Mouse (Mus musculus): ENCODE measurements around the gene Thumpd3. TPM values are rescaled to one million over a fixed set of nuclear protein-coding genes. Genes with fewer than 3 reads are reported as not detected.

Thumpd3 gene
- polyA plus RNA-seq, 1 experiment from 2014 or later: 50.4 TPM

DNA sequence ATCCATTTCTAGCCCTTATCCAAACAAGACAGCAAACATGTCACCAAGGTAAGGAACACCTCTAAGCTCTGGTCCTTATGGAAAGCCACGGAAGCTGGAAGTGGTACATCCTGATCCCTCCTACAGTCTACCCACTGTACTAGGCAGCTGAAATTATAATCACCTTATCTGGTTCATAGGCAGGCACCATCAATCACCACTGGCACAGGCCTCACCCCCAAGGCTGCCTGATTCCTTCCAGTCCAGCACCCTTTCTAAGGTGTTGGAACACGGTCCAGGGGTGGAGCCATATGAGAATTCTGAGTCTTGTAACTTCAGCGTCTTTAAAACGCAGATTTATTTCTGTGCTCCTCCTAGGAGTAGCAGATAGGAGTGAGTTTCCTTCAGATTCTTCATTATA is 32.5 kb upstream of the Thumpd3 start:
- Histone ChIP-seq H3K9ac (ENCODE audit: low read length) (no peak overlapping the region), H3K9me3 (ENCODE audit: control insufficient read depth, low read length) (no peaks in the 10 kb centered on the region), H3K4me1 (ENCODE audit: control insufficient read depth, insufficient read depth, low read length) (peaks cover 13% of the 10 kb centered on the region; the same call in 1 of the 2 replicates), H3K27me3 (ENCODE audit: control insufficient read depth, insufficient read depth, low read length) (no peaks in the 10 kb centered on the region), H3K4me3 (ENCODE audit: low read depth, low read length) (no peak overlapping the region), H3K36me3 (ENCODE audit: control insufficient read depth, insufficient read depth, low read length) (no peaks in the 10 kb centered on the region), H3K4me2 (ENCODE audit: low read depth) (no peak overlapping the region), H3K27ac (ENCODE audit: low read depth, low read length) (peak overlapping the region; percentile 71; the same call in 1 of the 2 replicates)
- 84% methylated on average over 4 of the region's 4 CpGs for WGBS
- no peak for DNase-seq (ENCODE audit: low spot score)
- ATAC-seq (ENCODE audit: insufficient read depth, low FRiP score, low TSS enrichment): no peak

DNA sequence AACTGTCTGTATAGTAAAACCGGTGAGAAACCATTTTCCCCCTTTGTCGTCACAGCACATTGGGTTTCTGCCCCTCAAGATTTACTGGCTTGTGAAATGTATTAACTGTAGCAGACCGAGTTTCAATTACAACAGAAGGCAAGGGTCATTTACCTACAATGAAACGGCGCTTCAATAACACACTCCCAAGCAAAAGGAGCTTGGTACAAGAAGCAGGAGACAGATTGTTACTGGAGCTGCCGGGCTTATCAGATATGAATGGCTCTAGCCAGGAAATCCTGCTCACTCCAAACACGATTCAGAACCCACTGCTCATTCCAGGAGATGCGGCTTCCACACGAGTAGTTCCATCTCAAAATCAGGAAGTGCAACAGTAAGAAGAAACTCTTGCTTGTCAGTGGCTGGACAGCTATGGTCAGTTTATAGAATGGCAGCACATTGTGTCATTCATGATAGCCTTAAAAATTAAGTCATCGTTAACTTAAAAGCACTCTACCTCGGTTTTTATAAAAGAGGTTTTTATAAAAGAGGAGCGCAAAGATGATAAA is 28.5 kb upstream of the Thumpd3 start:
- no peak overlapping the region for H3K9ac ChIP-seq (ENCODE audit: low read length)
- H3K4me2 ChIP-seq (ENCODE audit: low read depth): no peak overlapping the region
- WGBS: 45% methylated on average over 12 of the region's 12 CpGs
- H3K27me3 ChIP-seq (ENCODE audit: control insufficient read depth, insufficient read depth, low read length): no peaks in the 10 kb centered on the region
- peaks cover 9% of the 10 kb centered on the region; the same call in 1 of the 2 replicates for H3K4me1 ChIP-seq (ENCODE audit: control insufficient read depth, insufficient read depth, low read length)
- no peaks in the 10 kb centered on the region for H3K9me3 ChIP-seq (ENCODE audit: control insufficient read depth, low read length)
- no peak overlapping the region for H3K4me3 ChIP-seq (ENCODE audit: low read depth, low read length)
- no peaks in the 10 kb centered on the region for H3K36me3 ChIP-seq (ENCODE audit: control insufficient read depth, insufficient read depth, low read length)
- ATAC-seq (ENCODE audit: insufficient read depth, low FRiP score, low TSS enrichment): no peak
- no peak overlapping the region for H3K27ac ChIP-seq (ENCODE audit: low read depth, low read length)
- no peak for DNase-seq (ENCODE audit: low spot score)

DNA sequence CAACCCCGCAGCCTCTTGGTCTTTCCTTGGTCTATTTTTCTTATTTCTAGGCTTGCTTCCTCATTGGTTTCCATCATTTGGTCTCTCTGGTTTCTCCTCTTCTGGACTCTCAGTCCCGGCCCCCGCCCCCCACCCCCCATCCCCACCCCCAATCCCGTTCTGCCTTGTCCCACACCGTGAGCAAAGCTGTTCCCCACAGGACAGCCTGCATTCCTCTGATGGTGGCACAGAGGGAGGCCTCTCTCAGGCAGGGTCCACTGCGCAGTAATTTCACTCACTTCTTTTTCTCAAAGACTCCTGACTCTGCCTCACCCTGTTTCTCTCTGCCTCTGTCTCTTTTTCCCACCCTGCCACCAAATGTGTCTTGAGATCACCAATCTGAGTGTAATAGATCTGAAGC is 27.9 kb upstream of the Thumpd3 start:
- no peak overlapping the region for H3K4me2 ChIP-seq (ENCODE audit: low read depth)
- H3K27me3 ChIP-seq (ENCODE audit: control insufficient read depth, insufficient read depth, low read length): no peaks in the 10 kb centered on the region
- H3K4me1 ChIP-seq (ENCODE audit: control insufficient read depth, insufficient read depth, low read length): peaks cover 9% of the 10 kb centered on the region; the same call in 1 of the 2 replicates
- no peak overlapping the region for H3K9ac ChIP-seq (ENCODE audit: low read length)
- H3K27ac ChIP-seq (ENCODE audit: low read depth, low read length): no peak overlapping the region
- H3K9me3 ChIP-seq (ENCODE audit: control insufficient read depth, low read length): no peaks in the 10 kb centered on the region
- H3K4me3 ChIP-seq (ENCODE audit: low read depth, low read length): no peak overlapping the region
- no peak for DNase-seq (ENCODE audit: low spot score)
- ATAC-seq (ENCODE audit: insufficient read depth, low FRiP score, low TSS enrichment): no peak
- no peaks in the 10 kb centered on the region for H3K36me3 ChIP-seq (ENCODE audit: control insufficient read depth, insufficient read depth, low read length)
- 26% methylated on average over 6 of the region's 6 CpGs for WGBS

DNA sequence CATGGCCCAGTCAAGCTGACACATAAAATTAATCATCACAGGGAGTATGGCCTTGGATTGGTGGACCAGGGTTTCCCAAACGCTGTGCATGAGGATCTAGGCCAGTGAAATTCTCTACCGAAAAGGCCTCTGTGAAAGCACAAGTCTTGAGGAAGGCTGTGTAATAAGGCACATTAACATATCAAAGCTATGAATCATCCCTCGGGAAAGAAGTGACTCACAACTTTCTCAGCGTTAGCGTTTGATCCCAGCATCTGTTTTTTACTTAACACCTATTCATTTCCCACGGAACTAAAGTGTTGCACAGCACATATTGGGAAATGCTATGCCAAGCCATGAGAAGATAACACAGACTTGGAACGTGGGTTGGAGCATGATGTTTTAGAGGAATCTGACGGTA is 21.2 kb upstream of the Thumpd3 start:
- Histone ChIP-seq H3K4me3 (ENCODE audit: low read depth, low read length) (no peak overlapping the region), H3K4me1 (ENCODE audit: control insufficient read depth, insufficient read depth, low read length) (peaks cover 5% of the 10 kb centered on the region; the same call in 1 of the 2 replicates), H3K36me3 (ENCODE audit: control insufficient read depth, insufficient read depth, low read length) (no peaks in the 10 kb centered on the region), H3K9ac (ENCODE audit: low read length) (no peak overlapping the region), H3K27ac (ENCODE audit: low read depth, low read length) (no peak overlapping the region), H3K9me3 (ENCODE audit: control insufficient read depth, low read length) (no peaks in the 10 kb centered on the region), H3K27me3 (ENCODE audit: control insufficient read depth, insufficient read depth, low read length) (no peaks in the 10 kb centered on the region), H3K4me2 (ENCODE audit: low read depth) (no peak overlapping the region)
- ATAC-seq (ENCODE audit: insufficient read depth, low FRiP score, low TSS enrichment): no peak
- no peak for DNase-seq (ENCODE audit: low spot score)
- WGBS: 48% methylated on average over 8 of the region's 8 CpGs

DNA sequence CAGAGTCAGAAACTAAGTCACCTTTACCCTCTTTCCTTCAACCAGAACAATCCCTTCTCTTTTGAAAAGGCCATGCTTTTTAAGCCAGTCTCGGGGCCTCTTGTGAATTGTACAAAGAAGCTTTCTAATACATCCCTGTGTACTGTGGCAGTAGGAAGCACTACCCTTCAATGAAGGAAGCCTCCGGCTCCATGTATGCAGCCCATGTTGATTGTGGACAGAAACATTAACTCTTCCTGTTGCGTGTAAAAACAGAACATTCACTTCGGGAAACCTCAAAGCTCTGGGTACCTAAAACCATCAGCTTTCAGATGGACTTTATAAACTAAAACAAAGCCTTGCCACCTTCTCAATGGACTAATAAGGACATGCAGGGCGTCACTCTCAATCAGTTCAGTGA is 20.3 kb upstream of the Thumpd3 start:
- H3K9ac ChIP-seq (ENCODE audit: low read length): no peak overlapping the region
- no peaks in the 10 kb centered on the region for H3K27me3 ChIP-seq (ENCODE audit: control insufficient read depth, insufficient read depth, low read length)
- H3K4me2 ChIP-seq (ENCODE audit: low read depth): no peak overlapping the region
- H3K4me3 ChIP-seq (ENCODE audit: low read depth, low read length): no peak overlapping the region
- DNase-seq (ENCODE audit: low spot score) (no peak), ATAC-seq (ENCODE audit: insufficient read depth, low FRiP score, low TSS enrichment) (no peak)
- H3K36me3 ChIP-seq (ENCODE audit: control insufficient read depth, insufficient read depth, low read length): no peaks in the 10 kb centered on the region
- H3K4me1 ChIP-seq (ENCODE audit: control insufficient read depth, insufficient read depth, low read length): peaks cover 5% of the 10 kb centered on the region; the same call in 1 of the 2 replicates
- WGBS: 61% methylated on average over 5 of the region's 5 CpGs
- no peaks in the 10 kb centered on the region for H3K9me3 ChIP-seq (ENCODE audit: control insufficient read depth, low read length)
- H3K27ac ChIP-seq (ENCODE audit: low read depth, low read length): no peak overlapping the region

DNA sequence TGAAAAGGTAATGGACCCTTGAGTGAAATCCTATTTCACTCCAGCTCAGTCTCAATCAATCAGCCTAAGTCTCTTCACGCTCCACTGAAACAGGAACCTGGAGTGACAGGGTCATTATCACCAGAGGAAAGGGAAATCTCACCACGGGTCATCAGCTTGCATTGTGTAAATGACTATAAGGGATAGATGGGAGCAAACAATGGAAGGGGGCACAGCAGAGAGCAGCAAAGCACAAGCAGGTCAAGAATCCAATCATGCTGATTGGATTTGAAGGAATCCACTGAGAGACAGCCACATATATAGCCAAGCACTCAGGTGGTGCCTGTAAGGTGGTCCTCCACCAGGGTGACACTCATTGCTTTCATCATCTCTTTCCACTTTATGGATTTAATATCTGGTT is 18.6 kb upstream of the Thumpd3 start:
- no peaks in the 10 kb centered on the region for H3K36me3 ChIP-seq (ENCODE audit: control insufficient read depth, insufficient read depth, low read length)
- no peaks in the 10 kb centered on the region for H3K27me3 ChIP-seq (ENCODE audit: control insufficient read depth, insufficient read depth, low read length)
- no peak overlapping the region for H3K27ac ChIP-seq (ENCODE audit: low read depth, low read length)
- no peaks in the 10 kb centered on the region for H3K9me3 ChIP-seq (ENCODE audit: control insufficient read depth, low read length)
- no peak overlapping the region for H3K9ac ChIP-seq (ENCODE audit: low read length)
- DNase-seq (ENCODE audit: low spot score) (peak; percentile 39), ATAC-seq (ENCODE audit: insufficient read depth, low FRiP score, low TSS enrichment) (0 out of 2 replicates have a peak, but pooled peaks have one; percentile 16)
- H3K4me1 ChIP-seq (ENCODE audit: control insufficient read depth, insufficient read depth, low read length): peaks cover 5% of the 10 kb centered on the region; the same call in 1 of the 2 replicates
- no peak overlapping the region for H3K4me2 ChIP-seq (ENCODE audit: low read depth)
- H3K4me3 ChIP-seq (ENCODE audit: low read depth, low read length): no peak overlapping the region
- WGBS: 14% methylated on average over 2 of the region's 2 CpGs

DNA sequence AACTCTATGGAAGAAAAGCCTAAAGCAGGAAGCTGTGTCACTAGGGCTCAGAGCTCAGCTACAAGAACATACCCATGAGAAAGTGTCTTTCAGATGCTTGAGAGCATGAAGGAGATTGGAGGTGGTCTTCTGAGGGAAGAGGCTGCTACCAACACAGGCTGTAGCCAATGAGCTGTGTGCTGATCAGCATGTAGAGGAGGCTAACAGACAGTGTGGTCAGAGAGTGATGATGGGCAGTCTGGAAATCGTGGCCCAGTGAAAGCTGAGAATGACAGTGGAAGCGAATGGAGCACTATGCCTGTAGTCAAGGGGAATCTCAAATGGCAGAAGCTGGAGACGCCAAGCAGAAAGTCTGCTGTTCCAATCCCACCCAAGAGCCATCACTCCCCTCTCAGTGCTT is 17.0 kb upstream of the Thumpd3 start:
- Histone ChIP-seq H3K9me3 (ENCODE audit: control insufficient read depth, low read length) (no peaks in the 10 kb centered on the region), H3K4me2 (ENCODE audit: low read depth) (no peak overlapping the region), H3K27ac (ENCODE audit: low read depth, low read length) (no peak overlapping the region), H3K36me3 (ENCODE audit: control insufficient read depth, insufficient read depth, low read length) (no peaks in the 10 kb centered on the region), H3K4me3 (ENCODE audit: low read depth, low read length) (no peak overlapping the region), H3K27me3 (ENCODE audit: control insufficient read depth, insufficient read depth, low read length) (no peaks in the 10 kb centered on the region), H3K4me1 (ENCODE audit: control insufficient read depth, insufficient read depth, low read length) (peaks cover 5% of the 10 kb centered on the region; the same call in 1 of the 2 replicates), H3K9ac (ENCODE audit: low read length) (no peak overlapping the region)
- no peak for DNase-seq (ENCODE audit: low spot score)
- WGBS: 75% methylated on average over 3 of the region's 3 CpGs
- no peak for ATAC-seq (ENCODE audit: insufficient read depth, low FRiP score, low TSS enrichment)

DNA sequence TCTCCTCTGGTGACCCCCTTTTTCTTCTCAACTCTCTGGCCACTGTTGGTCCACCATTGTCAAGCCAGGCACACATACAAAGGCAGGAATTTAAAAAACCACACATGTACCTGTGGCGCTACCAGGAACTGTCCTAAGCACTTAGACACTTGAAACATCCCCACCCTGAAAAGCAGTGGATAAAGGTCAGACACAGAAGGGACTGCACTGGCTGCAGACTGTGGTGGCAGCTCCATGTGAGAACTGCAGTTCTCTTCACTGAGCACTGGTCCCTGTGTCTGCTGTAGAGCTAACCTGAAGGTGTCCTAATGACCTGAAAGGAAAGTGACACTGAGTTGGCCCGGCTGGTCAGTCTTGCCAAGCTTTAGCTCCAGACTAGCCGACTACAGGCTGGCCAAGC is 15.5 kb upstream of the Thumpd3 start:
- no peaks in the 10 kb centered on the region for H3K36me3 ChIP-seq (ENCODE audit: control insufficient read depth, insufficient read depth, low read length)
- ATAC-seq (ENCODE audit: insufficient read depth, low FRiP score, low TSS enrichment) (no peak), DNase-seq (ENCODE audit: low spot score) (no peak)
- no peak overlapping the region for H3K9ac ChIP-seq (ENCODE audit: low read length)
- no peaks in the 10 kb centered on the region for H3K9me3 ChIP-seq (ENCODE audit: control insufficient read depth, low read length)
- H3K27ac ChIP-seq (ENCODE audit: low read depth, low read length): no peak overlapping the region
- peaks cover 4% of the 10 kb centered on the region; the same call in 1 of the 2 replicates for H3K4me1 ChIP-seq (ENCODE audit: control insufficient read depth, insufficient read depth, low read length)
- WGBS: 75% methylated on average over 3 of the region's 3 CpGs
- no peaks in the 10 kb centered on the region for H3K27me3 ChIP-seq (ENCODE audit: control insufficient read depth, insufficient read depth, low read length)
- H3K4me2 ChIP-seq (ENCODE audit: low read depth): no peak overlapping the region
- H3K4me3 ChIP-seq (ENCODE audit: low read depth, low read length): no peak overlapping the region

DNA sequence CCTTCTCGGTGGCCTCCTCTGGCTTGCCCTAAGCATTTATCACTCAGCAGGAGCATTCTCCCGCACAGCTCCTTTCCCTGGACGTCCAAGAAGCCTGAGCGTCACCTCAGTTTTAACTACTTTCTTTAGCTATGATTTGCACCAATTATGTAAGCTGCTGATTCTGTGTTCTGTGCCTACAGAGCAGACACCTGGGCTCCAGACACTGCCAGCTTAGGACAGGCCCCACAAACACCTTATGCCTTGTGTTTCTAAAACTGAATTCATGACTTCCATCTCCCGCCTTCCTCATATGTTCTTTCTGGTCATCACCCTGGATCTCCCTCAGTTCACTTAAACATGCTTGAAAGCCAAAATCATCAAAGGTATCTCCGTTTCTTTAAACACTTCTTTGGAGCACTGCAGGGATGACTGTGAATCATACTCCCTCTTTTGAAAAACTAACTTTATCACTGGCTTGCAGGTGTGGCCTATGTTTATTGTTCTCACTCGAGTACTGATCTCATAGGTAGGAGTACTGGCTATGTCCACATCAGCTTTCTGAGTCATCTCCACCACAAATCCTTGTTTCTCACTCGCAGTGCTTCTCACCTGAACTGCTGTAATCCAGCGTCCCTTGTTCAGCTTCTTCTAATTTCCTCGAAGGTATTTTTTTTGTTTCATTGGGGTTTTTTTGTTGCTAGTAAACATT is 14.9 kb upstream of the Thumpd3 start:
- no peak overlapping the region for H3K9ac ChIP-seq (ENCODE audit: low read length)
- H3K9me3 ChIP-seq (ENCODE audit: control insufficient read depth, low read length): no peaks in the 10 kb centered on the region
- no peak for ATAC-seq (ENCODE audit: insufficient read depth, low FRiP score, low TSS enrichment)
- no peak overlapping the region for H3K27ac ChIP-seq (ENCODE audit: low read depth, low read length)
- 0 out of 2 replicates have a peak, but pooled peaks cover 2% of the 10 kb centered on the region for H3K4me1 ChIP-seq (ENCODE audit: control insufficient read depth, insufficient read depth, low read length)
- H3K27me3 ChIP-seq (ENCODE audit: control insufficient read depth, insufficient read depth, low read length): no peaks in the 10 kb centered on the region
- H3K4me3 ChIP-seq (ENCODE audit: low read depth, low read length): no peak overlapping the region
- no peak overlapping the region for H3K4me2 ChIP-seq (ENCODE audit: low read depth)
- H3K36me3 ChIP-seq (ENCODE audit: control insufficient read depth, insufficient read depth, low read length): no peaks in the 10 kb centered on the region
- WGBS: 75% methylated on average over 10 of the region's 10 CpGs
- DNase-seq (ENCODE audit: low spot score): no peak

All from neural tube, embryonic 11.5 days (tissue).